Mouse (Mus musculus) heart, postnatal 0 days (tissue): ENCODE data around the gene Ckb.

Experiments
- CTCF ChIP-seq: IDR thresholded peaks from 2 replicates; pipeline ENCODE4 v1.5.1; 2016; ENCODE audit warnings: antibody characterized with exemption, control low read depth, low read depth
- EP300 ChIP-seq: IDR thresholded peaks from 2 replicates; pipeline ENCODE4 v1.6.1; 2016; ENCODE audit warnings: antibody characterized with exemption, low read depth

- TF ChIP-seq CTCF (no peak), EP300 (no peak)
Measured at GRCm38 (mm10) chr12:111692899-111693298, 20.8 kb upstream of the Ckb start.
